Mouse (Mus musculus) thymus, postnatal 0 days (tissue): Measurements from ENCODE around the gene Rnasek. TPM values are rescaled to one million over a fixed set of nuclear protein-coding genes. Genes with fewer than 3 reads are reported as not detected.

Experiments used
- DNase-seq: peaks from one replicate; pipeline ENCODE4 v3.0.0-alpha.2; 2015; ENCODE audit warnings: low spot score
- polyA plus RNA-seq: library from polyadenylated mRNA; unstranded; fragments of >200 nt; fragmentation: Nextera tagmentation; extraction: Ambion mirVana; gene quantifications from 2 replicates; pipeline ENCODE4 v1.2.1, GENCODE M21; 2015

Gene Rnasek
- polyA plus RNA-seq = 355 and 365 TPM in 2 replicates

DNA sequence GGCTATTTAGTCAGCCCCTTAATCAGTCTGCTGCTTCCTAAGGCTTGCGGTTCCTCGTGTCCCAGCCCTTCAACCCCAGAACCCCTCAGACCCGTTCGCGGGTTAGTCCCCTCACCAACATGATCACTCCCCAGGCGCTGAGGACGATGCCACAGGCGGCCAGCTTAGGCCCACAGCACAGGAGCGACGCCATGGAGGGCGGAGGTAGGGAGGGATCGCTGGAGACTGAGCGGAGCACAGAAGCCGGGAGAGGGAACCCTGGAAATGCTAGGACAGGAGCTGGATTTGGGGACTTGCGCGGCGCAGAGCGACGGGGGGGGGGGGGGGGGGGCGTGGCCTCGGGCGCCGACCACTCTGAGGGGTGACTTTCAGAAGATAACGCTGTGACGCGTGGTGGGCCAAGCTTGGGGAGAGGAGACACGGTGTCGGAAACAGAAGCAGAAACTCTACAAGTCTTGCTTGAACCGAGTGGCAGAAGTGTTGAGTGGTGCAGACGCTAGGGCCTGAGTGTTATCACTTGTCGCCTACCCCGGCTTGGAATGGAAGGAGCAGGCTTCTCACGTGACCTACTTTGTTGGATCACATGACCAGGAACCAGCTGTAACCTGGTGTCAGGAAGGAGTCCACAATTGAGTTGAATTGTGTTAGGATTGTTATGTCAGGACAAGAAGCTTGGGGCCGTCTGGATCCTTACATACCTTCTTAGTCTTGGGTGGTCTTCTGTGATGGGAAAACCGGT is at the start of gene Rnasek, which contains the start of gene Gm21988:
Rnasek (minus strand) TSS at position 302 of the 739 bp plus-strand sequence.
Gm21988 (minus strand) TSS at position 290 of the 739 bp plus-strand sequence.
- peak; percentile 86 for DNase-seq

DNA sequence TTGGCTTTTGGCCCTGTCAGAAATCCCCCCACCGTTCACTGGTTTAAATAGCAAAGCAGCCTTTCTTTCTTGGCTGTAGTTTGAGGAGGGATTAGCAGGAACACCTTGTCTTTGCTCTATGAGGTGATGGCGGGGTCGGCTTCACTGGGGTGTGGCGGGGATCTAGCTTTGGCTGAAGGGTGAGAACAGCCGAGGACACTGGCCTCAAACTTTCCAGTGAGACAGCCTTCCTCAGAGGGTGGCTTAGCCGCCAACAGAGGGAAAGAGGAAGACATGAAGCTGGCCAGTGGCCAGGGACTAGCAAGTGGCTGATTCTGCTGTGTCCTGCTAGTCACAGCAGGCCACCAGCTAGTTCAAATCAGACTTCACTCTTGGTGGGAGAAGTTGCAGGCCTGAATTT is 49.6 kb upstream of the Rnasek start:
- no peak for DNase-seq

DNA sequence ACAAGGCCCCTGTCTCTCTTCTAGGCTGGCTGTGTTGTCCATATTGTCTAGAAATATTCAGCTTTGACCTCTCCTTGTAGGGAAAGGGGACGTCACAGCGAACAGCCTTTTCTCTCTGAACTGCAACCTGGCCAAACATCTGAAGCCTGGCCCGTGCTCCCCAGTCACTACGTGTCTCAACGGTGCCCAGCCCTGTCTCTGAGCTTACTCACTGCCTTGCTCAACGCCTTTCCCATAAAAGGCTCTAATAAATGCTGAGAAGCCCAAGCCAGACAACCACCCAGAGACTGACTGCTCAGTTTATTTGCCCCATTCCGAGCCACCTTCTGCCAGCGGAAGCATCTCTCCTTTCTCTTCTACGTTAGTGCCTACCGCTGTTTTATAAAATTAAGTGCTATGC is 48.5 kb upstream of the Rnasek start:
- no peak for DNase-seq

DNA sequence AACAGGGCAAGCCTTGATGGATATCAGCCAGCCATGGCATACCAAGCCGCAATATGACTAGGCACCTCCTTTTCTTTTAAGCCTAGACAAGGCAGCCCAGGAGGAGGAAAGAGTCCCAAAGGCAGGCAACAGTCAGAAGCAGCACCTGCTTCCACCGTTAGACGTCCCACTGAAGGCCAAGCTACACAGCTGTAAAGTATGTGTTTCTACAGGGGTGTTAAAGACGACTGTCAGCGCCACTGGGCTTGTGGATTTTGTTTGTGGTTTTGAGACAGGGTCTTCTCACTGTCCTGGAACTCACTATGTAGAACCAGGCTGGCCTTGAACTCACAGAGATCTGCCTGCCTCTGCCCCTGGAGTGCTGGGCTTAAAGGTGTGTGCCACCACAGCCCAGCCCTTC is 46.0 kb upstream of the Rnasek start:
- peak; percentile 67 for DNase-seq

DNA sequence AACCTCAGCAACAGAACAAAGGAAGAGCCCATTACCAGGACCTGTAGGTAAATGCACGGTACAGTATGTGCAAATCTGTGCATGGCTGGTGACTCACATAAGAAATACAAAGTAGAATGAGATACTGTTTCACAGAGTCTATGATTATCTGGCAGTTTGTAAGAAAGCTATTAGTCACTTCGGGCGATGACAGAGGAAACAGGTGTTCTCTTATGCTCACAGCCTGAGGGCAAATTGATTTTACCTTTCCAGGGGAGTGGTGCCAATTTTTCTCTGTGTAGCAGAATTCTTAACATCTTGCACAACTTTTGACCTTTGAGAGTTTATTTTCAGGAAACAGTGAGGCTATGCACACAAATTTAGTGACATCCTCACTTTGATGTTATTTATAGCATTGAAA is 45.1 kb upstream of the Rnasek start:
- no peak for DNase-seq

DNA sequence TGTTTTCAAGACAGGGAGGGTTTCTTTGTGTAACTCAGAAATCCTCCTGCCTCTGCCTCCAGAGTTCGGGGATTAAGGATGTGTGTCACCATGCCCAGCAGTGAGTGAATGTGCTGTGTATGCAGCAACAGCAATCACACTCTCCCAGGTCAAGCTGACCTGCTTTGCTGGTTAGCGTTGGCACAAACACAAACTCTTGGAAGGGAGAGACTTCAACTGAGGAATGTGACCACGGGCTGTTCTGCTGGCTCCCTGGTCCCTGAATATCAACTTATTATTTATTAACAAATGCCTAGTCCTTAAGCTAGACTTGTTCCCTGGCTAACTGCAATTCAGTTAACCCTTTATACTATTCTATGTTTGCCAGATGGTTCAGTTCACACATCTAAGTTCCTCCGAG is 44.0 kb upstream of the Rnasek start:
- no peak for DNase-seq

DNA sequence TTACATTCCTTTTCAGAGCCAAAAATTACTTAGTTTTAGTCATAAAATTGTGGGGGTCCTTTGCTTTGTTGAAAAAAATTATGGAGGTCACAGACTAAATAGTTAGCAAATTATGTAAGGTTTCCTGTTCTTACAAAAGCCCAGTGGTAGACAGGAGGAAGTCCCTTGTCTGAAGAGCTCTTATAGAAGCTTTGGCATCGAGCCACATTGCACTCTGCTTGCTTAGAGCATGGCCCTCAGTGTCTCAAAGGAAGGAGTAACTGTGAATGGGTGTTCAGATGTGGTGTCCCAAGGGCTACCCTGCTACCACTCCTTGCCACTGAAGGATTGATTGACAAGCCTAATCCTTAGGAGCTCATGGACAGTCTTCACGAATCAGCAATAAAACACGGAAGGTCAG is 40.8 kb upstream of the Rnasek start:
- DNase-seq = peak; percentile 16

DNA sequence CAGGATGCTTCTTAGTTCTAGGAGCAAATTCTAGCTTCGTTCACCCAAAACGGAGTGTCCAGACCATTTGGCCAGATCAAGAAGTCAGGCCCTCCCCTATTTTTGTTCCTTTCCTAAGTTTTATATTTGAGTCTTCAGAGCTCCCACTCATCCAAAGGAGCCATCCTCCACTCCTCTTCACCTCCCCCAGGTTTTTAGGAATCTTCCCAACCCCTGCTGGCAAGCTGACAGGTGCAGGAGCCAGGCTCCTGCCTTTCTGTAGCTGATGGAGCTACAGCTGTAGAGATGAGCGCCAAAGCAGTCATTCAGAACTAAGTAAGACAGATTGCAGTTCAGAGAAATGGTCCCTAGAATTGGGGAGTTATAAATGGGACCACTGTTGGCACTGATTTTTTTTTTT is 39.3 kb upstream of the Rnasek start:
- DNase-seq = no peak

DNA sequence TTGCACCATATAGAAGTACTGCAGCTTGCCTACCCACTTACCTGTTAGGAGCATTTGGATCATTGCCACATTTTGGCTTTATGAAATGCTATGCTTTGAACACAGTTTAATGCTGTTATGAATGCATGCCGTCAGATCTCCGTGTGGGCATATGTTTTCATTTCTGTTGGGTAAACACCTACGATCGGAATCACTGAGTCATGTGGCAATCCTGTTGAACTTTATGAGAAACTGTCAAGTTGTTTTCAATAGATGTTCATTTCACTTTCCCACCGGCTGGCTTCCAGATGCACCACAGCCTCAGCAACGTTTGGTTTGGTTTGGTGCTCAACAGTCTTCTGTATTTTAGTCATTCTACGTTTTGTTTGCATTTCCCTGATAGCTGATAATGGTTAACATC is 32.0 kb upstream of the Rnasek start:
- DNase-seq = no peak

DNA sequence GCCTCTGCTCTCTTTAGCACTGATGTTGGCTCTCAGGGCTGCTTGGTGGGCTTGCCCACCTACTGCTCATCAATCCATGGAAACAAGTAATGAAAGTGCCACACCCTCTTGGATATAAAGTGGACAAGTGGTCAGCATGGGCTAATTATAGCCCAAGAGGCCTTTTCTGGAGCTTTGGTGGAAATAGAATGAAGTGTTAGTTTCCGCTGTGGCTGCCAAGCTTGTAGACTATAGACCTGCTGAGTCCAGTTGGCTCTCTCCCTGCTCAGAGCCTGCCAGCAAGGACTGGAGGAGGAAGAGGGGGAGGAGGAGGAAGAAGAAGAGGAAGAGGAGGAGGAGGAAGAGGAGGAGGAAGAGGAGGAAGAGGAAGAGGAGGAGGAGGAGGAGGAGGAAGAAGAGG is 26.8 kb upstream of the Rnasek start:
- no peak for DNase-seq

DNA sequence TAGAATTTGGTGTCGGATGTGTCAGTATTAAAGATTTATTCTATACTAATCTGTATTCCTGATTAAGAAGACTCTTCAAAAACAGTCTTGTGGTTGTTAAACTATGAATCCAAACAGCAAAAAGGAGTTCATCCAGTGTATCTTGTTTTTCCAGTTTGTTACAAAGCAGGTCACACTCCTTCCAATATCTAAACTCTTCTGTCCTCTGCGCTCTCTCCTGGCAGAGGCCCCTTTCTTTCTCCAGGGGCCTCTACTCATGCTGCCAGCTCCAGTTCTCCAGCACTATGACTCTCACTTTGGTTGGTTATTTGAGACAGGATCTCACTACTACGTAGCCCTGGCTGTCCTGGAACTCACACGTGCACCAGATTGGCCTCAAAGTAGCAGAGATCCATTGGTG is 26.2 kb upstream of the Rnasek start:
- no peak for DNase-seq

DNA sequence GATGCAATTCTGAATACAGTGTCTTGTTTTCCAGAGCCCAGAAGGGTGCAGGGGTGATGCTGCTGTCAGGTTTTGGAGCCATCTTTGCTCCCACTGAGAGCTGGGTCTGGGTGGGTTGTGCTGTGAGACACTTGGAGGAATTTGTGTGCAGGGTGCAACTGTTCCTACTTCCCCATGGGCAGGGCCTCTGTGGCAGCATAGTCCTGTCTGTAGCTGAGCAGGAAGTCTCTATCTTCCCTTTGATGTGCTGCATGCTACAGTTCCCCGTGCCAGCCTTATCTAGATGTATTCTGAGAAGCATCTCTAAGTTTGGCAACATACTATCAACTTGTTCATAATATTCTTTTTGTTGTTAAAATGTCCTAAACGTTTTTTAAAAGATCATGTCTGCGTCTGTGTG is 25.6 kb upstream of the Rnasek start:
- peak; percentile 79 for DNase-seq

DNA sequence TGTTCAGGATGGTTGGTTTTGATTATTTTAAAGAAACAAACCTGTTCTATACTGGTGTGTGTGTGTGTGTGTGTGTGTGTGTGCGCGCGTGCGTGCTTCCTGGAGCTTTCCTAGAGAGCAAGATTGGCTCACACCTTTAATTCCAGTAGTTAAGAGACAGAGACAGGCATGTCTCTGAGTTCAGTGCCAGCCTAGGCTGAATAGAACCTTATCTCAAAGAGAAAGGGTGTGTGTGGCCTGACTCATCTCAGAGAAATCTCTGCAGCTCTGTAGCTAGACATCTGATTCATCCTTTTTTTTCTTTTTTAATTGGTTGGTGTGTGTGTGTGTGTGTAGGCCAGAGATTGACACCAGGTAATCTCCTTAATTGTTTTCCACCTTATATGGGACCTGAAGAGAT is 19.4 kb upstream of the Rnasek start:
- no peak for DNase-seq

DNA sequence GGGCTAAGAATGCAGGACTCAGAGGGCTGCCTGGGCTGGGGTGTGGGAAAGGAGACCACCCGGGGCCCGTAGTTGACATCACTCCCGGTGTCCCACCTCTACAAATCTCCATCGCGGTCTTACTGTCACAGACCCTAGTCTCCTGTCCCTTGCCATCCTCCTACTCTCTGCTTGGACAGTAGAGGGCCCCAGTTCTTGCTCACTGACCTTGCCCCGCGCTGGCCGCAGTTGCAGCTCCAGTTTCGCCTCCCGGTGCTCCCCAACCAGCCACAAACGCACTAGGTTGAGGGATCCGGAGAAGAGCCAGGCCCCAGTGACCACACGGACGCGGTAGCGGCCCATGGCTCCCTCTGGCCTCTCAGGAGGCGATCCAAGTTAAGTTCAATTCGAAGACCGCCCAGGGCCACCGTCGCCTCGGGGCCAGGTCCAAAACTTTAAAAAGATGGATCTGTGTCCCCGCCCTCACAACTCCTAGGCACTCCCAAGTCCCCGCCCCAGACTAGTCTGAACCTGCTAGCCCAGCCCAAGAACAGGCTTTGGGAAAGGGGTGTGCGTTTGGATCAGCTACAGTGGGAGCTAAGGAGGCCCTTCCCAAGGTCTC is 15.4 kb upstream of the Rnasek start, which contains the start of gene Alox12:
Alox12 (minus strand) TSS at position 423 of the 601 bp plus-strand sequence.
- DNase-seq = no peak

DNA sequence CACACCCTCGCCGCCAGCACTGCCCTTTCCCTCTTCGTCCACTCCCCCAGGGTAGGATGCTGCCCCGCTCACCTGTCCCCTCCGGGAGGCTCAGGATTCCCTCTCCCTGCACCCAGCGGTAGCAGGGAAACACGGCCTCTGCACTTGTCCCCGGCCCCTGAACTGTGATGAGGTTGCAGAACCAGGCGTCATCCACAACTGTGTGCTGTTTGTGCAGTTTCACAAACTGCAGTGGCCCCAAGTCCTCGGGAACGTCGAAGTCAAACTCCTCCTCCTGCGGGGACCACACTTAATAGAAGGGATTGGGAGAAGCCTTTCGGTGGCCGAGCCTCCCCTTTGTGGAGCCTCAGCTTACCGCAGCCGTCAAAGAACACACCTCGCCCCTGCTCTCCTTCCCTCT is 14.7 kb upstream of the Rnasek start:
- no peak for DNase-seq

DNA sequence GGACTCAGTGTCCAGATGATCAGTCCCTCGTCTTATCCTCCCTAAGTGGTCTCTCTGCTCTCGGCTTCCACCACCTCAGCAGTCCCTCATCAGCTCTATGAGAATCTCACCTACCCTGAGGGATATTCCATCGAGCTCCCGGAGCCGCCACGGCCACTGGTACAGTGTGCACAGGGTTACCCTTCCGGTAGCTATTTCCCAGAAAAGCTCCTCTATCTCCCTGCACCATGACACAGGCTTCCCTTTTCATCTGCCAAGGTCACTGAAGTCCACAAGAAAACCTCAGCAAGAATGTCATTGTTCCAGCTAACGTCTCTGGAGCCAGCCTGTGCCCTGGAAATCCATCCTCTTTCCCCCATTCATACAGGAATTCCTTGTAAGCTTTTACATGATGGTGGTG is 12.2 kb upstream of the Rnasek start:
- peak; percentile 0 for DNase-seq

DNA sequence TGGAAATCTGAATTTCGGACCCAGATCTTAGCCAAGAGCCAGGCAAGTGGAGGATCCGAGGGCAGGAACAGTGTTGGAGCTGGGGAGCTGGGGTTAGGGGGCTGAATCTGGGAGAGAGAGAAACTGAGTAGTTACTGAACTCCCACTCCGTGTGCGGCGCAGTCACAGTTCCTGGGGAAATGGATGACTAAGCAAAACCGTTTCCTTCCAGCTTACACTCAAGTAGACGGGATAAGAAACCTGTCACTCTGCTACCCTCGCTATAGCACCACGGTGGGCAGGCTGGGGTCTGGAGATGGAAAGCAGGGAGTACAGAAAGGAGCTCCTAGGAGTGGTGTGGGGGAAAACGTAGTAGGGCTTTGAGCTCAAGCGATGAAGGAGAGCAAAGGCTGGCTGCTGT is 10.5 kb upstream of the Rnasek start:
- no peak for DNase-seq

DNA sequence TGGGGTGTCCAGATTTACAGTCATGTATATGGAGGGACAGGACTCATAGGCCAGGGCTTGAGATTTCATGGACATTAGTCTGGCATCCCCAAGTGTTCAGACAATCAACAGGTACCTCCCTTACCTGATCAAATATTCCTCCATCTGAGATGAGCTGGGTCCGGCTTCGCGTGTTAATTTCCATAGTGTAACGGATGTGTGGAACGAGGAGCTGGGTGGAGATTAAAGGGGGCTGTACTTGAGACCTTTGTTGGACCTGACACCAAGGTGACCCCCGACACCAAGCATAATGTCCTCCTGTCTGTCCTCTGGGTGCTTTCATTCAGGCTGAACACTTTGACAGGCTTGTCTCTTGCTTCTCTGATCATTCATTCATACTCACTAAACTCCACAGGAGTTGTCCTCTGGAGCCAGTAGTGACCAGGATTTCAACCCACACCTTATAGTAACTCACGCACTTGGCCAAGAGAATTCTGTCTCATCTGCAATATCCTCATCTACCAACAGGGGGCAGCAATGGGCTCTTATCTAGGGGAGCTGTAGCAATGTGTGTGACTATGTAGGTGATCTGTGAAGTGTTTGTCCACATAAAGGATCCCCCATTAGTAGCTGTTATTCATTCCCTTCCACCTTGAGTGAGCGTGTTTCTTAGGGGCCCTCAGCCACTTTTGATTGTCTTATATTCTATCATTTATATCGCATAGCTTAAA is 7.6 kb upstream of the Rnasek start:
- DNase-seq = peak; percentile 82

DNA sequence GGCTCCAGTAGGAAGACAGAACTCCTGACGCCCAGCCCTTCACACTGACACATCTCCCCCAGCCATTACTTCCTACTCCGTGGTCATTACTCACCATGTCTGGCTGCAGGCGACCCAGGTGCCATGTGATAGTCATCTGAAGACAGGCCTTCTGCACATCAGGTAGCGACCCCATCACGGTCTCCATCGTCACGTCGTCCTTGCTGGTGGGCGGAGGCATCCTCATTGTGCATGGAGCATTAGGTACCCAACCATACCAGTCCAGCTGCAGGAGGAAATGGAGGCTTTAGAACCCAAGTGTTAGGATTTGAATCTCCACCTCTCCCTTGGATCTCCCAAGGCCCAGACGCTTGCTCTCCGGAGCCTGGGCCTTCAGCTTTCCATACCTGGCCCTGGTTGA is 2.9 kb upstream of the Rnasek start:
- no peak for DNase-seq

DNA sequence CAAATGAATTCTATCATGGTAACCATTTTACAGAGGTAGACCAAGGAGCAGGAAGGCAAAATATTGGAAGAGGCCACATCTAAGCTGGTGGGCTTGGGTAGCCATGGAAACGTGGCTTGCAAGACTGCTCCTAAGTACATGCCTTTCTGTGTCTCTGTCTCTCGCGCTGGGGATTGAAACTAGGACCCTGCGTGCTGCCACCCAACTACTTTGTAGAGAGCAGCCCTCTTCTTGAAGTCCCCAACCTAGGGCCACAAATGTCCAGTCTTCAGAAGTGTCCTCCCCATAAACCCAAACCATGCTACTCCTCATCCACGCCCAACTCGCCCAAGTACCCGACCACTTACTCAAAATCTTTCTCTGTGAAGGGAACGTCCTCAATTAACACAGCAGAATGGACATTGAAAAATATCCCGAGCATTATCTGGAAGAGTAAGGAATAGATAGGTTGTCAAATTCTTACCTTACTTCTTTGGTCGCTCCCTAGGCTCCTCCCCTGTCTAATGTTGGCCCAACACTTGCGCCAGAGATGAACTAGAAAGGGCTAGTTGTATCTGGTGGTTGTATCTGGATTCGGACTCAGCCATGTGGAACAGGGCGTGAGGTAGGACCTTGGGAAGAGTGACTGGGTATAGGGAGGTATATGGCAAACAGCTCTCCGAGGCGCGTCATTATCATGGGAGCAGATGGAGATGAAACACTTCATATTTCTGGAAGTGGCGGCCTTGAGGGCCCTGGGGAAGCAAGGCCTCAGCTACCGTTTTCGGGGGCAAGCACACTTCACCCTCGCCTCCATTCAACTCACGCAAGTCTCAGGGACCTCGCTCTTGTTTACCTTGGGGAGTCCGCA is 826 bp downstream of the Rnasek start:
- no peak for DNase-seq

DNA sequence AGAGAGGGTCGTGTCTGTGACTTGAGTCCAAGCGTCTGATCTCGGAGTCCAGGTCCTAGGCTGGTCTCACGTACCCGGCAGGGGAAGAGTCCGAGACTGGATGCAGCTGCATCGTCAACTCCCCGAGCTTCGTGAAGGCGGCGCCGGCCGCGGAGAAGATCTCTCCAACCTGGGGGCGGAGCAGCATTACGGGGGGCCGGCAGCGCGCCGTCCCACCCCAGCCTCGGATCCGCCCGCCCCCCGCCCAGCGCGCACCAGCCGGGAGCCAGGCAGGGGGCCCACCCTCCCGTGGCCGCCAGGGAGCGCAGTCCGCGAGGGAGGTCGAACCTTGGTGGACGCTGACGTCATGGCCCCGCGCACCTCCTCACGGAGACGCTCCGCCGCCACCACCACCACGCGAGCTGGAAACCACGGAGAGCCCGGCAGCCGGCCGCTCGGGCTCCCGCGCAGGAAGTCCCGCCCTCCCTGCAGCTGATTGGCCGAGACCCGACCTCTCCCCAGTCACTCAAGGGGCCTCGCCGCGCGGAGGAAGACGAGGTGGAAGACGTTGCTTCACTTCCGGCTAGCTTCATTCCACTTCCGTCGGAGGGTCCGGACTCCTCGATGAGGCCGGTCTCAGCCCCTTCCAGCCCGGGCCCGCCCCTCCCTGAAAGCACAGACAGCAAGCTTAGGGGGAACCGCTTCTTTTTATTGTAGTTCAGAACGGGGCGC is 2.0 kb downstream of the Rnasek start, which contains the start of gene 0610010K14Rik:
0610010K14Rik (minus strand) TSS at position 458 of the 711 bp plus-strand sequence.
- DNase-seq = peak; percentile 97
